Mouse (Mus musculus) intestine, embryonic 16.5 days (tissue): ENCODE measurements around the gene Cdk6. TPM values are rescaled to one million over a fixed set of nuclear protein-coding genes. Genes with fewer than 3 reads are reported as not detected.
"Not testable (repeated sequence)": the region's sequence is repeated elsewhere in the genome, so short reads cannot be mapped to it uniquely, and the experiment has no call there.

Source experiments
- ATAC-seq: fragments of 200-750 bp; cut with Nextera tagmentation; 2 replicates; pipeline ENCODE4 v1.8.0; 2017; ENCODE audit warnings: moderate TSS enrichment, moderate library complexity
- H3K27ac ChIP-seq: fragments of 300-500 bp; sonication (generic); 2 replicates; pipeline ENCODE4 v1.5.1; 2014; ENCODE audit warnings: mild to moderate bottlenecking, low read length
- H3K27me3 ChIP-seq: fragments of 300-500 bp; sonication (generic); replicated peaks from 2 replicates; pipeline ENCODE4 v1.6.1; 2014; ENCODE audit warnings: low read length, control low read depth, mixed read lengths; ENCODE audit not compliant: control insufficient read depth, insufficient read depth
- H3K36me3 ChIP-seq: fragments of 300-500 bp; sonication (generic); 2 replicates; pipeline ENCODE4 v1.6.1; 2014; ENCODE audit warnings: low read length, control low read depth; ENCODE audit not compliant: control insufficient read depth, insufficient read depth
- H3K4me1 ChIP-seq: fragments of 300-500 bp; sonication (generic); 2 replicates; pipeline ENCODE4 v1.6.1; 2014; ENCODE audit warnings: low read length, control low read depth, mixed read lengths; ENCODE audit not compliant: control insufficient read depth, insufficient read depth
- H3K4me2 ChIP-seq: fragments of 300-500 bp; sonication (generic); 2 replicates; pipeline ENCODE4 v1.6.1; 2014; ENCODE audit warnings: low read depth, low read length, control low read depth
- H3K4me3 ChIP-seq: fragments of 300-500 bp; sonication (generic); 2 replicates; pipeline ENCODE4 v1.5.1; 2014; ENCODE audit warnings: mild to moderate bottlenecking, low read length
- H3K9ac ChIP-seq: fragments of 300-500 bp; sonication (generic); 2 replicates; pipeline ENCODE4 v1.6.1; 2014; ENCODE audit warnings: low read depth, low read length
- H3K9me3 ChIP-seq: fragments of 300-500 bp; sonication (generic); 2 replicates; pipeline ENCODE4 v1.6.1; 2016; ENCODE audit warnings: low read length, control low read depth; ENCODE audit not compliant: control insufficient read depth
- WGBS: fragments of 180-500 bp; shearing (Covaris S2); extraction: QIAGEN DNeasy Blood & Tissue Kit; methylation state at CpG from one replicate; pipeline ENCODE4 v1.1.7; 2014; 5-methylcytosine and 5-hydroxymethylcytosine counted together
- polyA plus RNA-seq: library from polyadenylated mRNA; unstranded; fragments of >200 nt; fragmentation: Nextera tagmentation; extraction: Ambion mirVana; gene quantifications from 2 replicates; pipeline ENCODE4 v1.2.1, GENCODE M21; 2015

The Cdk6 gene
- polyA plus RNA-seq, 1 experiment from 2014 or later, result 20.9 TPM

- ATAC-seq, result no peak
- no peak overlapping the region for H3K4me2 ChIP-seq
- H3K9ac ChIP-seq, result no peak overlapping the region
- H3K27me3 ChIP-seq, result no peaks in the 10 kb centered on the region
- no peaks in the 10 kb centered on the region for H3K4me1 ChIP-seq
- H3K4me3 ChIP-seq, result no peak overlapping the region
- no peak overlapping the region for H3K27ac ChIP-seq
- H3K9me3 ChIP-seq, result no peaks in the 10 kb centered on the region
- WGBS, result 85% methylated on average over 3 of the region's 3 CpGs
- no peaks in the 10 kb centered on the region for H3K36me3 ChIP-seq
These were observed 79.5 kb downstream of the Cdk6 start for GRCm38 (mm10) chr5:3420832-3421228.

- WGBS, result 59% methylated on average over 19 of the region's 20 CpGs
- not testable (repeated sequence) for H3K4me3 ChIP-seq, H3K9ac ChIP-seq, ATAC-seq, H3K4me2 ChIP-seq, H3K36me3 ChIP-seq, H3K27ac ChIP-seq, H3K4me1 ChIP-seq, H3K27me3 ChIP-seq, H3K9me3 ChIP-seq
These were observed 91.9 kb downstream of the Cdk6 start for GRCm38 (mm10) chr5:3433131-3433700.

- H3K4me1 ChIP-seq, ATAC-seq, H3K36me3 ChIP-seq, H3K9me3 ChIP-seq, H3K27me3 ChIP-seq, H3K9ac ChIP-seq, H3K27ac ChIP-seq, H3K4me3 ChIP-seq, H3K4me2 ChIP-seq: not testable (repeated sequence)
- WGBS, result 92% methylated on average over 5 of the region's 5 CpGs
These were observed 92.8 kb downstream of the Cdk6 start for GRCm38 (mm10) chr5:3434105-3434504.

GRCm38 (mm10) chr5:3438453-3439003 is 97.2 kb downstream of the Cdk6 start:
- not testable (repeated sequence) for H3K4me3 ChIP-seq, H3K27me3 ChIP-seq, H3K4me1 ChIP-seq, H3K9me3 ChIP-seq, H3K4me2 ChIP-seq, H3K9ac ChIP-seq, H3K36me3 ChIP-seq, H3K27ac ChIP-seq, ATAC-seq
- 76% methylated on average over 9 of the region's 9 CpGs for WGBS

- H3K9me3 ChIP-seq, H3K27ac ChIP-seq, H3K36me3 ChIP-seq, H3K9ac ChIP-seq, H3K4me2 ChIP-seq, H3K4me3 ChIP-seq, H3K27me3 ChIP-seq, H3K4me1 ChIP-seq: not testable (repeated sequence)
- ATAC-seq, result peak; percentile 77; the same call in 1 of the 2 replicates
- 77% methylated on average over 6 of the region's 6 CpGs for WGBS
These were observed 98.1 kb downstream of the Cdk6 start for GRCm38 (mm10) chr5:3439386-3439785.

GRCm38 (mm10) chr5:3442524-3442923 is 101.2 kb downstream of the Cdk6 start:
- not testable (repeated sequence) for H3K9ac ChIP-seq, H3K4me2 ChIP-seq, H3K9me3 ChIP-seq, H3K27me3 ChIP-seq, ATAC-seq, H3K4me1 ChIP-seq, H3K27ac ChIP-seq, H3K36me3 ChIP-seq, H3K4me3 ChIP-seq
- 91% methylated on average over 3 of the region's 3 CpGs for WGBS

GRCm38 (mm10) chr5:3451233-3451632 is 109.9 kb downstream of the Cdk6 start:
- H3K27me3 ChIP-seq, H3K4me2 ChIP-seq, ATAC-seq, H3K36me3 ChIP-seq, H3K4me3 ChIP-seq, H3K4me1 ChIP-seq, H3K9ac ChIP-seq, H3K9me3 ChIP-seq, H3K27ac ChIP-seq: not testable (repeated sequence)
- WGBS, result 54% methylated on average over 9 of the region's 9 CpGs

- ATAC-seq, result peak; percentile 90
These were observed 112.7 kb downstream of the Cdk6 start for GRCm38 (mm10) chr5:3453946-3454345.

GRCm38 (mm10) chr5:3460907-3461306 is 119.6 kb downstream of the Cdk6 start:
- 55% methylated on average over 9 of the region's 9 CpGs for WGBS
- H3K27me3 ChIP-seq, result no peaks in the 10 kb centered on the region
- no peak overlapping the region for H3K9ac ChIP-seq
- no peak overlapping the region for H3K4me3 ChIP-seq
- H3K9me3 ChIP-seq, result no peaks in the 10 kb centered on the region
- no peak overlapping the region for H3K4me2 ChIP-seq
- no peak for ATAC-seq
- peaks cover 6% of the 10 kb centered on the region for H3K4me1 ChIP-seq
- no peak overlapping the region for H3K27ac ChIP-seq
- H3K36me3 ChIP-seq, result no peaks in the 10 kb centered on the region

More at GRCm38 (mm10) chr5:3453946-3454345, 112.7 kb downstream of the Cdk6 start:
- not testable (repeated sequence) for H3K27ac ChIP-seq, H3K36me3 ChIP-seq, H3K4me3 ChIP-seq, H3K4me1 ChIP-seq, H3K9ac ChIP-seq, H3K9me3 ChIP-seq, H3K27me3 ChIP-seq
- 6% methylated on average over 6 of the region's 6 CpGs for WGBS
- 0 out of 2 replicates have a peak overlapping the region, but pooled peaks have one; percentile 16 for H3K4me2 ChIP-seq

GRCm38 (mm10) chr5:3461401-3461800 is 120.1 kb downstream of the Cdk6 start:
- Histone ChIP-seq H3K4me2 (no peak overlapping the region), H3K36me3 (no peaks in the 10 kb centered on the region), H3K4me3 (no peak overlapping the region), H3K4me1 (peaks cover 10% of the 10 kb centered on the region), H3K9ac (no peak overlapping the region), H3K27me3 (no peaks in the 10 kb centered on the region), H3K27ac (no peak overlapping the region), H3K9me3 (no peaks in the 10 kb centered on the region)
- ATAC-seq, result no peak
- 80% methylated on average over 7 of the region's 7 CpGs for WGBS
